Comparison of ENCODE assay signal across 8 mouse cellular contexts in the genomic region with DNA sequence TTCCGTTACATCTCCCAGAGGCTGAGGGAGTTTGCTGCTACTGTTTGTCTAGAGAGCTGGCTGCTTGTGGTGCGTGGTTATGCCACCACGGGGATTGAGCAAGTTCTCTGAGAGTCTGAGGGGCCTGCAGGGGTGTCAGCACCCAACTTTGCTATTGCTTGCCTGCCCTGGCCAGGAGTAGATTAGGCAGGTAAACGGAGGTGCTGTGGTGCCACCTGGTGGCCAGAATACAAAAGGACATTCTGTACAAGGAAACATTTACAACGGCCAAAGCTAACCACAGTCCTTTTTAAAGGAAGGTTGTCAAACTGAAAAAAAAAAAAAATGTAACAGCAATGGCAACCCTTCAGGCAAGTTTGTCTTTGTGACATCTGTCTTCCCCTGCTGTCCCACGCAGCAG.
DNase-seq lines count a peak whose midpoint lies in the region; ATAC-seq and TF ChIP-seq lines count a peak whose summit lies in the region.

No protein-coding gene starts in this region.

- 9% methylated on average over 6 of the region's 6 CpGs for WGBS in intestine, embryonic 14.5 days
- WGBS in midbrain, embryonic 10.5 days: 19% methylated on average over 6 of the region's 6 CpGs

- no peaks in the 10 kb centered on the region for H3K27me3 ChIP-seq in intestine, embryonic 14.5 days (replicated peaks; ENCODE audit: control insufficient read depth, insufficient read depth, low read length)
- H3K27me3 ChIP-seq in midbrain, embryonic 10.5 days (ENCODE audit: low read depth, poor library complexity, severe bottlenecking): no peaks in the 10 kb centered on the region

- no peak overlapping the region for H3K9ac ChIP-seq in intestine, embryonic 14.5 days (ENCODE audit: low read length)

- no peak overlapping the region for H3K27ac ChIP-seq in cortical plate, adult 2 months (ENCODE audit: insufficient read depth, low read length)
- H3K27ac ChIP-seq in intestine, embryonic 14.5 days (ENCODE audit: low read depth): no peak overlapping the region
- no peak overlapping the region for H3K27ac ChIP-seq in midbrain, embryonic 10.5 days (replicated peaks)

- peak; percentile 91 for TF ChIP-seq CTCF in cortical plate, adult 2 months (IDR thresholded peaks at IDR 0.05; ENCODE audit: extremely low read depth, insufficient read depth, low read length)

- DNase-seq in adrenal gland, adult (ENCODE audit: inconsistent age in 2 of 2, low spot score in 1 of 2): peak; percentile 83 to 95
- DNase-seq in gastrocnemius, postnatal 14 days: peak; percentile 68
- peak; percentile 94 for DNase-seq in intestine, embryonic 14.5 days (ENCODE audit: low spot score)
- peak; percentile 87 to 91 for DNase-seq in left cerebral cortex, postnatal 14 days (ENCODE audit: low spot score in 2 of 2)
- DNase-seq in midbrain, embryonic 10.5 days (ENCODE audit: low spot score): peak; percentile 78
- DNase-seq in skeletal muscle tissue, adult 2 months (ENCODE audit: low read depth, low spot score): peak; percentile 74
- DNase-seq in yolk sac, embryonic 10.5 days (ENCODE audit: low spot score): peak; percentile 59

- TF ChIP-seq POLR2A in cortical plate, adult 2 months (IDR thresholded peaks at IDR 0.05; ENCODE audit: extremely low read depth, insufficient read depth, low read length): no peak

- H3K36me3 ChIP-seq in intestine, embryonic 14.5 days (ENCODE audit: control insufficient read depth, insufficient read depth, low read length): no peaks in the 10 kb centered on the region
- H3K36me3 ChIP-seq in midbrain, embryonic 10.5 days: no peaks in the 10 kb centered on the region

- H3K4me2 ChIP-seq in intestine, embryonic 14.5 days (ENCODE audit: low read length): no peak overlapping the region

- intact Hi-C loops in gastrocnemius, postnatal 14 days (cut with DNase I; ENCODE audit: low total_unique reads): loop anchor here (5.0 to 10.0 kb wide), 2 partner anchors 197 to 275 kb away; partner anchors contain the start of genes Cyp17a1 and Wbp1l
- intact Hi-C loops in left cerebral cortex, postnatal 14 days (cut with DNase I): loop anchor here (1.0 to 10.0 kb wide), 3 partner anchors 109 to 275 kb away; partner anchors contain the start of genes Cyp17a1 and Wbp1l

- peak; percentile 53; the same call in 1 of the 2 replicates for ATAC-seq in intestine, embryonic 14.5 days (replicated peaks; ENCODE audit: low FRiP score, low TSS enrichment, low read depth)

- peaks cover 2% of the 10 kb centered on the region for H3K4me1 ChIP-seq in cortical plate, adult 2 months (ENCODE audit: control insufficient read depth, insufficient read depth, low read length)
- peaks cover 5% of the 10 kb centered on the region; the same call in 1 of the 2 replicates for H3K4me1 ChIP-seq in intestine, embryonic 14.5 days (replicated peaks; ENCODE audit: control insufficient read depth, insufficient read depth, low read length)
- H3K4me1 ChIP-seq in midbrain, embryonic 10.5 days: peaks cover 12% of the 10 kb centered on the region

- H3K9me3 ChIP-seq in intestine, embryonic 14.5 days (ENCODE audit: control insufficient read depth, low read length): no peaks in the 10 kb centered on the region
- H3K9me3 ChIP-seq in midbrain, embryonic 10.5 days (replicated peaks): no peaks in the 10 kb centered on the region

- H3K4me3 ChIP-seq in cortical plate, adult 2 months (ENCODE audit: insufficient read depth, low read length): no peak overlapping the region
- H3K4me3 ChIP-seq in intestine, embryonic 14.5 days (ENCODE audit: low read depth, low read length): no peak overlapping the region
- no peak overlapping the region for H3K4me3 ChIP-seq in midbrain, embryonic 10.5 days
